Mouse (Mus musculus): ENCODE measurements around the gene Prkn. TPM values are rescaled to one million over a fixed set of nuclear protein-coding genes. Genes with fewer than 3 reads are reported as not detected.

Gene Prkn
- total and polyA plus RNA-seq, 2 experiments from 2014 or later: 9.0 to 9.4 TPM

- H3K4me1 ChIP-seq (ENCODE audit: insufficient read depth, low read length): no peaks in the 10 kb centered on the region
- no peaks in the 10 kb centered on the region for H3K36me3 ChIP-seq (ENCODE audit: insufficient read depth, low read length)
- H3K27ac ChIP-seq (ENCODE audit: low read depth, low read length): no peak overlapping the region
- WGBS: 92% methylated on average over 7 of the region's 7 CpGs
- H3K4me2 ChIP-seq (ENCODE audit: low read depth, low read length, poor library complexity, severe bottlenecking): no peak overlapping the region
- TF ChIP-seq CTCF (IDR thresholded peaks at IDR 0.05): no peak
- no peaks in the 10 kb centered on the region for H3K27me3 ChIP-seq (ENCODE audit: insufficient read depth, low read length)
- no peak overlapping the region for H3K4me3 ChIP-seq (ENCODE audit: low read depth, low read length)
- no peak for DNase-seq (ENCODE audit: low spot score)
- H3K9me3 ChIP-seq (ENCODE audit: low read length): no peaks in the 10 kb centered on the region
- no peak overlapping the region for H3K9ac ChIP-seq (replicated peaks; ENCODE audit: low read length, poor library complexity, severe bottlenecking)
- no peak for ATAC-seq (ENCODE audit: low FRiP score)
These were observed 1264.1 kb downstream of the Prkn start for GRCm38 (mm10) chr17:12104245-12104644.

- Histone ChIP-seq H3K27me3 (ENCODE audit: insufficient read depth, low read length) (no peaks in the 10 kb centered on the region), H3K4me2 (ENCODE audit: low read depth, low read length, poor library complexity, severe bottlenecking) (no peak overlapping the region), H3K9ac (replicated peaks; ENCODE audit: low read length, poor library complexity, severe bottlenecking) (no peak overlapping the region), H3K36me3 (ENCODE audit: insufficient read depth, low read length) (no peaks in the 10 kb centered on the region), H3K27ac (ENCODE audit: low read depth, low read length) (no peak overlapping the region), H3K4me3 (ENCODE audit: low read depth, low read length) (no peak overlapping the region), H3K4me1 (ENCODE audit: insufficient read depth, low read length) (no peaks in the 10 kb centered on the region), H3K9me3 (ENCODE audit: low read length) (no peaks in the 10 kb centered on the region)
- no peak for ATAC-seq (ENCODE audit: low FRiP score)
- WGBS: 89% methylated on average over 6 of the region's 6 CpGs
- no peak for DNase-seq (ENCODE audit: low spot score)
- no peak for TF ChIP-seq CTCF (IDR thresholded peaks at IDR 0.05)
These were observed 1264.5 kb downstream of the Prkn start for GRCm38 (mm10) chr17:12104690-12105089.

GRCm38 (mm10) chr17:12106255-12106654 lies 1266.1 kb downstream of the Prkn start:
- no peaks in the 10 kb centered on the region for H3K27me3 ChIP-seq (ENCODE audit: insufficient read depth, low read length)
- no peaks in the 10 kb centered on the region for H3K9me3 ChIP-seq (ENCODE audit: low read length)
- WGBS: 52% methylated on average over 4 of the region's 4 CpGs
- TF ChIP-seq CTCF (IDR thresholded peaks at IDR 0.05): no peak
- ATAC-seq (ENCODE audit: low FRiP score) (no peak), DNase-seq (ENCODE audit: low spot score) (no peak)
- H3K27ac ChIP-seq (ENCODE audit: low read depth, low read length): no peak overlapping the region
- no peak overlapping the region for H3K4me3 ChIP-seq (ENCODE audit: low read depth, low read length)
- H3K9ac ChIP-seq (replicated peaks; ENCODE audit: low read length, poor library complexity, severe bottlenecking): no peak overlapping the region
- H3K4me2 ChIP-seq (ENCODE audit: low read depth, low read length, poor library complexity, severe bottlenecking): no peak overlapping the region
- H3K4me1 ChIP-seq (ENCODE audit: insufficient read depth, low read length): no peaks in the 10 kb centered on the region
- H3K36me3 ChIP-seq (ENCODE audit: insufficient read depth, low read length): no peaks in the 10 kb centered on the region

Other genes with a start within 250 kb of the Prkn start
- gene Pacrg, start 73 bp upstream of the Prkn start, total RNA-seq (2014; rRNA removed): 8.8 and 14.6 TPM in 2 replicates
- 20.6 and 23.0 TPM in 2 replicates for gene Pacrg, start 73 bp upstream of the Prkn start, polyA plus RNA-seq (2015; fragmentation: Nextera tagmentation; extraction: Ambion mirVana)